Mouse (Mus musculus) liver, embryonic 11.5 days (tissue): Measurements from ENCODE around the gene Gm49601. TPM values are rescaled to one million over a fixed set of nuclear protein-coding genes. Genes with fewer than 3 reads are reported as not detected.

ENCODE experiments used
- ATAC-seq: fragments of 200-750 bp; cut with Nextera tagmentation; replicated peaks from 2 replicates; pipeline ENCODE4 v1.8.0; 2017; ENCODE audit warnings: moderate number of reproducible peaks, mild to moderate bottlenecking, moderate TSS enrichment, moderate library complexity; ENCODE audit not compliant: low FRiP score
- DNase-seq: peaks from one replicate; pipeline ENCODE4 v3.0.0-alpha.2; 2017; ENCODE audit warnings: low spot score
- H3K27ac ChIP-seq: fragments of 300-500 bp; sonication (generic); 2 replicates; pipeline ENCODE4 v1.5.1; 2014; ENCODE audit warnings: mild to moderate bottlenecking, low read depth, low read length, control low read depth
- H3K27me3 ChIP-seq: fragments of 300-500 bp; sonication (generic); replicated peaks from 2 replicates; pipeline ENCODE4 v1.6.1; 2014; ENCODE audit warnings: low read length, mixed read lengths; ENCODE audit not compliant: control insufficient read depth, insufficient read depth
- H3K36me3 ChIP-seq: fragments of 300-500 bp; sonication (generic); 2 replicates; pipeline ENCODE4 v1.6.1; 2014; ENCODE audit warnings: mild to moderate bottlenecking, low read length, moderate library complexity, mixed read lengths; ENCODE audit not compliant: control insufficient read depth, insufficient read depth
- H3K4me1 ChIP-seq: fragments of 300-500 bp; sonication (generic); replicated peaks from 2 replicates; pipeline ENCODE4 v1.6.1; 2014; ENCODE audit warnings: low read length, mixed read lengths; ENCODE audit not compliant: control insufficient read depth, insufficient read depth
- H3K4me2 ChIP-seq: fragments of 300-500 bp; sonication (generic); 2 replicates; pipeline ENCODE4 v1.6.1; 2014; ENCODE audit warnings: mild to moderate bottlenecking, control low read depth, moderate library complexity
- H3K4me3 ChIP-seq: fragments of 300-500 bp; sonication (generic); 2 replicates; pipeline ENCODE4 v1.5.1; 2014; ENCODE audit warnings: low read depth, low read length, control low read depth
- H3K9ac ChIP-seq: fragments of 300-500 bp; sonication (generic); 2 replicates; pipeline ENCODE4 v1.6.1; 2014; ENCODE audit warnings: low read depth, low read length, control low read depth
- H3K9me3 ChIP-seq: fragments of 300-500 bp; sonication (generic); 2 replicates; pipeline ENCODE4 v1.6.1; 2016; ENCODE audit warnings: low read length, inconsistent platforms, mixed read lengths; ENCODE audit not compliant: control insufficient read depth
- WGBS: fragments of 180-500 bp; shearing (Covaris S2); extraction: QIAGEN DNeasy Blood & Tissue Kit; methylation state at CpG from one replicate; pipeline ENCODE4 v1.1.7; 2014; 5-methylcytosine and 5-hydroxymethylcytosine counted together
- polyA plus RNA-seq: library from polyadenylated mRNA; unstranded; fragments of >200 nt; fragmentation: Nextera tagmentation; extraction: Ambion mirVana; gene quantifications from 2 replicates; pipeline ENCODE4 v1.2.1, GENCODE M21; 2014

Gene Gm49601
- polyA plus RNA-seq, 1 experiment from 2014 or later, result not detected

- Histone ChIP-seq H3K27me3 (peaks cover 40% of the 10 kb centered on the region), H3K4me2 (no peak overlapping the region), H3K9me3 (no peaks in the 10 kb centered on the region), H3K4me1 (0 out of 2 replicates have a peak, but pooled peaks cover 2% of the 10 kb centered on the region), H3K27ac (no peak overlapping the region), H3K4me3 (no peak overlapping the region), H3K9ac (no peak overlapping the region), H3K36me3 (no peaks in the 10 kb centered on the region)
- no peak for ATAC-seq
- DNase-seq, result no peak
- 52% methylated on average over 1 of the region's 1 CpGs for WGBS
These were observed 7.1 kb upstream of the Gm49601 start for GRCm38 (mm10) chr16:18633333-18633732.

GRCm38 (mm10) chr16:18632816-18633215 is 6.6 kb upstream of the Gm49601 start:
- H3K27ac ChIP-seq, result no peak overlapping the region
- H3K36me3 ChIP-seq, result no peaks in the 10 kb centered on the region
- H3K4me3 ChIP-seq, result no peak overlapping the region
- no peak overlapping the region for H3K4me2 ChIP-seq
- H3K9me3 ChIP-seq, result no peaks in the 10 kb centered on the region
- 49% methylated on average over 2 of the region's 2 CpGs for WGBS
- 0 out of 2 replicates have a peak, but pooled peaks cover 2% of the 10 kb centered on the region for H3K4me1 ChIP-seq
- DNase-seq (no peak), ATAC-seq (no peak)
- peaks cover 45% of the 10 kb centered on the region for H3K27me3 ChIP-seq
- H3K9ac ChIP-seq, result no peak overlapping the region

- 0 out of 2 replicates have a peak, but pooled peaks cover 2% of the 10 kb centered on the region for H3K4me1 ChIP-seq
- DNase-seq, result no peak
- peaks cover 52% of the 10 kb centered on the region for H3K27me3 ChIP-seq
- no peak overlapping the region for H3K9ac ChIP-seq
- H3K4me2 ChIP-seq, result no peak overlapping the region
- no peaks in the 10 kb centered on the region for H3K9me3 ChIP-seq
- no peak overlapping the region for H3K4me3 ChIP-seq
- no peaks in the 10 kb centered on the region for H3K36me3 ChIP-seq
- no peak for ATAC-seq
- H3K27ac ChIP-seq, result no peak overlapping the region
- WGBS, result 58% methylated on average over 3 of the region's 3 CpGs
These were observed 5.8 kb upstream of the Gm49601 start for GRCm38 (mm10) chr16:18632059-18632458.

GRCm38 (mm10) chr16:18631141-18631540 is 4.9 kb upstream of the Gm49601 start:
- Histone ChIP-seq H3K4me1 (peaks cover 8% of the 10 kb centered on the region), H3K27me3 (peaks cover 62% of the 10 kb centered on the region), H3K9me3 (no peaks in the 10 kb centered on the region), H3K27ac (no peak overlapping the region), H3K4me2 (no peak overlapping the region), H3K9ac (no peak overlapping the region), H3K4me3 (no peak overlapping the region), H3K36me3 (no peaks in the 10 kb centered on the region)
- ATAC-seq (no peak), DNase-seq (no peak)
- WGBS, result 61% methylated on average over 7 of the region's 7 CpGs

GRCm38 (mm10) chr16:18630291-18630690 is 4.1 kb upstream of the Gm49601 start:
- DNase-seq (no peak), ATAC-seq (no peak)
- WGBS, result 49% methylated on average over 5 of the region's 5 CpGs
- Histone ChIP-seq H3K27ac (no peak overlapping the region), H3K36me3 (no peaks in the 10 kb centered on the region), H3K9ac (peak overlapping the region; percentile 1; the same call in 1 of the 2 replicates), H3K9me3 (no peaks in the 10 kb centered on the region), H3K4me3 (peak overlapping the region; percentile 56), H3K4me1 (peaks cover 10% of the 10 kb centered on the region), H3K27me3 (peaks cover 70% of the 10 kb centered on the region), H3K4me2 (peak overlapping the region; percentile 75)

- Histone ChIP-seq H3K27ac (no peak within 1 kb of the TSS), H3K4me1 (peaks cover 10% of the 10 kb centered on the region), H3K36me3 (no peaks in the 10 kb centered on the region), H3K4me3 (peak within 1 kb of the TSS; percentile 56), H3K4me2 (peak within 1 kb of the TSS; percentile 75), H3K27me3 (peaks cover 77% of the 10 kb centered on the region), H3K9me3 (no peaks in the 10 kb centered on the region), H3K9ac (peak within 1 kb of the TSS; percentile 46)
- no peak for DNase-seq
- ATAC-seq, result peak; percentile 30
- 1% methylated on average over 59 of the region's 93 CpGs for whole genome bisulfite sequencing
These were observed 3.4 kb upstream of the Gm49601 start, which contains the start of gene Sept5 for GRCm38 (mm10) chr16:18629390-18630231. Gene Sept5, minus strand, starts transcription at chr16:18629954.

GRCm38 (mm10) chr16:18628948-18629340 is 2.7 kb upstream of the Gm49601 start:
- ATAC-seq, result no peak
- no peak for DNase-seq
- no peaks in the 10 kb centered on the region for H3K36me3 ChIP-seq
- no peak overlapping the region for H3K9ac ChIP-seq
- no peak overlapping the region for H3K27ac ChIP-seq
- peak overlapping the region; percentile 75 for H3K4me2 ChIP-seq
- no peaks in the 10 kb centered on the region for H3K9me3 ChIP-seq
- H3K4me3 ChIP-seq, result peak overlapping the region; percentile 56
- WGBS, result 34% methylated on average over 2 of the region's 2 CpGs
- peaks cover 83% of the 10 kb centered on the region for H3K27me3 ChIP-seq
- H3K4me1 ChIP-seq, result peaks cover 10% of the 10 kb centered on the region

- Histone ChIP-seq H3K9me3 (no peaks in the 10 kb centered on the region), H3K27ac (no peak overlapping the region), H3K9ac (no peak overlapping the region), H3K36me3 (no peaks in the 10 kb centered on the region), H3K27me3 (peaks cover 89% of the 10 kb centered on the region), H3K4me1 (peaks cover 10% of the 10 kb centered on the region), H3K4me2 (peak overlapping the region; percentile 75), H3K4me3 (no peak overlapping the region; the same call in 1 of the 2 replicates)
- ATAC-seq (no peak), DNase-seq (no peak)
- WGBS, result 65% methylated on average over 7 of the region's 7 CpGs
These were observed 2.1 kb upstream of the Gm49601 start for GRCm38 (mm10) chr16:18628206-18628947.
